Mouse (Mus musculus) kidney, postnatal 10 days (tissue): ENCODE results near the gene Cpsf3.

Experiments
- DNase-seq: peaks from one replicate; pipeline ENCODE4 v3.0.0; 2021; ENCODE audit warnings: mixed read lengths

Cpsf3 gene

DNA sequence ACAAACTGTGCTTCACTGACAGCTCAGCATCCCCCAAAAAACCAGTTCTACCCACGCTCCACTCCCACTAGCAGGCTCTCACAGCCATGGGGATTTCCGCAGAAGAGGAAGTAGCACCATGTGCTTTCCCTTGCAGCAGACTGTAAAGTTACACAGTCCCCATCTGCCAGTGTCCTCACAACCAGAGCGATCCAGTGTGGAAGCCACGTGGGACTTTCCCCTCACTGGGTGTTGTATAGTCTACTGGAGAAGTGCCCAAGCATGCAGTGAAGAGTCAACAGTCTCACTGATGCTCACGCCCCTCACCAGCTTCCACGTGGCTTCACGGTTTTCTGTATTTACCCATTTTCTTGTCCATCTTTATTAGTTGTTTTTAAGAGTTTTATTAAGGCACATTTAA, 50.7 kb downstream of the Cpsf3 start:
- no peak for DNase-seq

DNA sequence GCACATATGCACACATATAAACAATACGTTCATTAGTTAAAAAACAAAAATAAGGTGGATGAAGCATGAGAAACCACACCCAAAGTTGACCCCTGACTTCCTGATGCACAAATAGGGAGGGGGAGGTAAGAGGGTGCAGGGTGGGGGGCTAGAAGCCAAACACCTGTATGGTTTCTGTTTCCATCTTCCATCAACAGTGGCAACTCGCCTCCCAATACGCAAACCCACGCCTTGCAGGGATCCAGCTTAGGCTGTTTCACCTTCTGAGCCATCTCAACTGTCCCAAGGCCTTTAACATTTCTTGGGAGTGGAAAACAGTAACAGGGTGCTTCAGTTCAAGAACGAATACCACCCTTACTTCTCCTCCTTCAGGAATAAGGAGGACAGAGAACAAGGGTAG, 52.0 kb downstream of the Cpsf3 start:
- DNase-seq: no peak

DNA sequence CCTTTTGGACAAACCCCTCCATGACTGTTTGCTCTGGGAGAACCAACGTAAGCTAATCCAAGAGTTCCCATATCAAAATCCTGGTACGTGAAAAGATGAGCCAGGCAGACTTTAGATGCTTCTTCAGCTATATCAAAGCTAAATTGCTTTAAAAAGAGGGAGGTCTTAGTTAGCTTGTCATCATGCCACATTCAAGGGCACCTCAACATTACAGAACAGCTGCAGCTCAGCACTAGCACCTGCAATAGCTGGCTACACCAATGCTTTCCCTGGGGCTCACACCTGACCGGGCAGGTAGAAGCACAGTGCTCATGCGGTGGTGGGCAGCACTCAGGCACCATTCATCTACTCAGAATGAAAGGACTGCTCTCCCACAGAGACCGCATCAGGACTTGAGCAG, 55.5 kb downstream of the Cpsf3 start:
- no peak for DNase-seq

DNA sequence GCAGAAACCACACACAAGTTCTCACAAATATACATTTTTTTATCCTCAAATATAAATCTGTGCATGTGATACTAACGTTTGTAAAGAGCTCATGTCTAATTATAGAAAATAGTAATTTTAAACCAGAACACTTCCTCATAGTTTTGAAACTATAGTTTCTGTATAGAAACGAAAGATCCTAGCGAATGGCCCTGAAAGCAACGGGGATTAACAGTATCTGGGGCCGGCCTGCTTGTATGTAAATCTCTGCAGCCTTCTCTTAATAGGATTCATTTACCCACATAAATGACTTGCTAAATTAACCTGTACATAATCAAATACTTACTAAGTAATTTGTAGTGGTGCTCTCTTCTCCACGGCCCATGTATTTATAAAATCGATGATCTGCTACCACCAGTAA, 61.8 kb downstream of the Cpsf3 start:
- no peak for DNase-seq

DNA sequence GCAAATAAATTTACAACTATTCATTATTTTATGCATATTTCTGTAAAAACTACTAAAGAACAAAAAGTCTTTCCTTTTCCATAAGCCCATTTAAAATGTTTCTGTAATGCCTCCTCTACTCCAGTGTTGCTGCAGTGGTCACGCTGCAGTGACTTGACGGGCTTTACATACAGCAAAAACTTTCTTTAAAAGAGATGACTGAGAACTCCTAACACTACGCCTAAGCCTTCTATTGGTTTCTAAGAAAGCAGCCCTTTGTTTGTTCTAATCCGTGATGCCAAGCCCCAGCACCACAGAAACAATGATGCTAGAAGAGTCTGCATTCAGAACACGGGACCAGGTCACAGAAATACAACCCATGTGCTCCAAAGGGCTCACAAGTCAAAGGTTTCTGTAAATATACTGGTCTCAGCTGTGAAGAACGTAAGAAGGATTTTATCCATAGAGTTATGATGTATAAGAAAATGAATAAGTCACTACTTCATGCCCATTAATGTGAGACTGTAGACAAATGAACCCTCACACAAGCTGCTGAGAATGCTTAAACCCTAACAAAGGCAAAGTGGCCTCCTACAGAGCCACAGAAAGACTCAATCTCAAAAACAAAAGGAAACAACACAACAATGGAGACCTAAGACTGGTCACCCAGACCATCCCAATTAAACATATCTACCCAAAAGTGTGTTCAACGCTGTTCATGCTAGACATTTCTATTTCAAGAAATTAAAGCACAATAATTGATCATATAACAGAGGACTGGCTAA, 65.1 kb downstream of the Cpsf3 start:
- no peak for DNase-seq

DNA sequence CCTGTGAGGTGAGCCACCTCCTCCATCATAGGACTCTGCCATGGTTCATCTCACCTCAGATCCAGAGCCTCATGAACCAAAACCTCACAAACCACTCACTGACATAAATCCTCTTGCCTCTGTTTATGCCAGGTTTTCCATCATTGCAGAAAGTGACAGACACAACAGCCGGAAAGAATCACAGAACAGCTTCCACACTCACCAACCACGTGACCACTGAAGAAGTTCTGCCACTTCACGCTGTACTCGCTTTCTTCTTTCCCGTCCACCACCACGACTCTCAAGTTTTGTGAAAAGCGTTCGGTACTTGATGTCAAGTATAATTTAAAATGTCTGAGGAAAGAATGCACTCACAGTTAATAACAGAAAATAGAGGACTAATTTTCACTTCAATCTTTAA, 68.5 kb downstream of the Cpsf3 start:
- no peak for DNase-seq

DNA sequence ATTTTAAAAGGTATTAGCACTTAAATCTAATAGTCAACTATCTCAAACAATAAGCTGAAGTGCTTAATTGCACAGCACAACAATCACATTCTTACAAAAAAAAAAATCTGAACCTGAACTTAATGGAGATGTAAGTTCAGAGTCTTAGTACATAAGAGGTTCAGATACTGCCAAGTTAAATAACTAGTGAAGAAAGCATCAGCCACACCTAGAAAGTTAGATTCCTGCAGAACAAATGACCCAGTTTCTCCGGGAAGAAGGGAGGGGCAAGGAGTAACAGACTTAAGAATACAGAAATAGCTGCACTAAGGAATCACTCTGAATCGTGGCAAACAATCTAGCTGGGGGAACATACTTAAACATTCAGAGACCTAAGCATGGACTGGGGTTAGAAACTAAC, 77.5 kb downstream of the Cpsf3 start:
- no peak for DNase-seq

DNA sequence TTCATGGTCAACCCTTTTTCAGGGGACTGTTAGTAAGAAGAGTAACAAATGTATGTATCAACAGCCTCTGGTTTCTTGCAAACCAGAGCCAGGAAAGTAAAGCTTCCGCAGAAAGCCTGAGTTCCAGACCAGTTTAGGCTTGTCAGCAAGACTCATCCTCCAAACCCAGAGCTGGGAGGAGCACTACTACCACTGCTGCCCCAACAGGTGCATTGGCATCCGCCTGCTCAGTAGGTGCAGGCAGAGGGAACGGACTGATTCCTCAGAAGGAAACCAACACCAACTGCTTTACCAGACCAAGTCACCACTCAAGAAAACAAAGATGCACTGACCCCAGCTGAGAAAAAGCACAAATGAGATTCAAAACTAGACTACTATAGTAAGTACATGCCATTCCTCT, 78.0 kb downstream of the Cpsf3 start:
- DNase-seq: no peak
